Mouse (Mus musculus): ENCODE measurements around the gene F8. TPM values are rescaled to one million over a fixed set of nuclear protein-coding genes. Genes with fewer than 3 reads are reported as not detected.

F8 gene
- polyA plus RNA-seq, 1 experiment = 0.46 TPM

DNA sequence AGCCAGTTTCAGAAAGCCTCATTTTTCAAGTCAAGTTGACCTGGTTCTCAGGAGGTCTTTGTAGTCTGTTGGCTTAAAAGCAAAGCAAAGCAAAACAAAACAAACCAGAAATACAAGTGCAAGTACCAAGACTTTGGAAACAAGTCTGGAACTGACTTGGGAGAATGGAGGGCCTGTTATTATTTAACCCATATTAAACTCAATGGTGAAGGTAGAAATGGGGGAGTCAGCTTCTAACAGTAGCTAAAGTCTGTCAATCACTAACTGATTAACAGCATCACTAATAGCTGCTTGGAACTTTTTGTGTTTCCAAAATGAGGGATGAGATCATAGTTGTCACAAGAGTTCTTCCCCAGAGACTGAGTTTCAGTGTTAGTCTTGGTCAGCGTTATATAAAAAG is 17.1 kb upstream of the F8 start:
- no peak overlapping the region for H3K4me3 ChIP-seq (ENCODE audit: insufficient read depth, poor library complexity, severe bottlenecking)
- H3K79me3 ChIP-seq (ENCODE audit: low read depth) = no peaks in the 10 kb centered on the region
- no peaks in the 10 kb centered on the region for H3K27me3 ChIP-seq (ENCODE audit: control insufficient read depth, insufficient read depth, insufficient read length)
- H3ac ChIP-seq (ENCODE audit: control insufficient read depth, insufficient read length, low read depth) = no peak overlapping the region
- peaks cover 7% of the 10 kb centered on the region for H3K36me3 ChIP-seq (ENCODE audit: control insufficient read depth, insufficient read depth)
- no peak for TF ChIP-seq MYOD1 (IDR thresholded peaks at IDR 0.05; ENCODE audit: control insufficient read depth, insufficient read length, low read depth)
- no peak for TF ChIP-seq MAX (IDR thresholded peaks at IDR 0.05)
- no peak for TF ChIP-seq CEBPB (IDR thresholded peaks at IDR 0.05; ENCODE audit: low read depth)
- TF ChIP-seq USF1 (IDR thresholded peaks at IDR 0.05; ENCODE audit: low read depth) = no peak
- TF ChIP-seq MYOG (IDR thresholded peaks at IDR 0.05; ENCODE audit: control insufficient read depth, extremely low read depth, insufficient read length) = no peak
- TF ChIP-seq FOSL1 (IDR thresholded peaks at IDR 0.05; ENCODE audit: insufficient read depth, low read length, poor library complexity, severe bottlenecking) = no peak
- TF ChIP-seq CTCF (IDR thresholded peaks at IDR 0.05; ENCODE audit: control insufficient read depth, insufficient read depth, insufficient read length) = no peak
- no peaks in the 10 kb centered on the region for H3K79me2 ChIP-seq (ENCODE audit: control insufficient read depth, insufficient read depth)

DNA sequence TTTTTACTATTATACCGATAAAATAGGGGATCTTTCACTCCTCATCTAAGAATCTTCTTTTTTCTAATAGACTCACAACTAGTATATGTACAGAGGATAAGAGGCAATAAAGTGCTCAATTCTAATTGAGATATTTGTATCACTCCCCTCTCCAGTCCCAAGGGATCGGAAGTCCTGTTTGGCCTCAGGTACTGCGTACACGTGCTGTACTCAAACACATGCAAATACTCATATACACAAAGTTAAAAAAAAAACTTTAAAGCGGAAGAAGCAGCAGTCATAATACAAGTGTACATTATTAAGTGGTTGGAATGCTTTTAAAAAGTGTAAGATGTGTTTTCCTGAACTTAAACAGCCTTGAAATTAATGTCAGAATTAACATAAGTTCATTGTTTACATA is 716 bp downstream of the F8 start:
- no peak for TF ChIP-seq USF1 (IDR thresholded peaks at IDR 0.05; ENCODE audit: low read depth)
- TF ChIP-seq CEBPB (IDR thresholded peaks at IDR 0.05; ENCODE audit: low read depth) = no peak
- TF ChIP-seq FOSL1 (IDR thresholded peaks at IDR 0.05; ENCODE audit: insufficient read depth, low read length, poor library complexity, severe bottlenecking) = no peak
- no peak for TF ChIP-seq MYOD1 (IDR thresholded peaks at IDR 0.05; ENCODE audit: control insufficient read depth, insufficient read length, low read depth)
- no peak for TF ChIP-seq MAX (IDR thresholded peaks at IDR 0.05)
- TF ChIP-seq CTCF (IDR thresholded peaks at IDR 0.05; ENCODE audit: control insufficient read depth, insufficient read depth, insufficient read length) = no peak
- no peak for TF ChIP-seq MYOG (IDR thresholded peaks at IDR 0.05; ENCODE audit: control insufficient read depth, extremely low read depth, insufficient read length)

DNA sequence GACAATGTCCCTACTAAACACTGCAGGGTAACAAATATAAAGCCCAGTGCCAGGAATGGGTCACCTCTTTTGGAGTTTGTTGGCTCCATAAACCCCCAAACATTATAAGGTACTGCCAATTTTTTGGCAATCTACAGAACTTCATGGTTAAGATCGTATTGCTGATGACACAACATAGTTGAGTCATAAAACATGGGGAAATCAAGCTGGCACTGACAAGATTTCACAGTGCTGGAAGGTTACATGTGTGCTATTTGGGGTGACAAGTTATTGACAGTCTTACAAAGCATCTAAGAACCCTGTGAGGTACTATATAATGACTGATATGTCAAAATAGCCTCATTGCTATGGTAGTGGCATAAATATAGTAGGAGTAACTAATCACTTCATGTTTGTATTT is 1.2 kb downstream of the F8 start:
- no peak overlapping the region for H3ac ChIP-seq (ENCODE audit: control insufficient read depth, insufficient read length, low read depth)
- TF ChIP-seq USF1 (IDR thresholded peaks at IDR 0.05; ENCODE audit: low read depth) (no peak), MAX (IDR thresholded peaks at IDR 0.05) (no peak), MYOD1 (IDR thresholded peaks at IDR 0.05; ENCODE audit: control insufficient read depth, insufficient read length, low read depth) (no peak)

More for the DNA sequence above, 716 bp downstream of the F8 start:
- Histone ChIP-seq H3K4me3 (ENCODE audit: insufficient read depth, poor library complexity, severe bottlenecking) (peak overlapping the region; percentile 37), H3K36me3 (ENCODE audit: control insufficient read depth, insufficient read depth) (no peaks in the 10 kb centered on the region), H3K79me2 (ENCODE audit: control insufficient read depth, insufficient read depth) (peaks cover 32% of the 10 kb centered on the region), H3ac (ENCODE audit: control insufficient read depth, insufficient read length, low read depth) (no peak overlapping the region), H3K27me3 (ENCODE audit: control insufficient read depth, insufficient read depth, insufficient read length) (no peaks in the 10 kb centered on the region), H3K79me3 (ENCODE audit: low read depth) (peaks cover 15% of the 10 kb centered on the region)

DNA sequence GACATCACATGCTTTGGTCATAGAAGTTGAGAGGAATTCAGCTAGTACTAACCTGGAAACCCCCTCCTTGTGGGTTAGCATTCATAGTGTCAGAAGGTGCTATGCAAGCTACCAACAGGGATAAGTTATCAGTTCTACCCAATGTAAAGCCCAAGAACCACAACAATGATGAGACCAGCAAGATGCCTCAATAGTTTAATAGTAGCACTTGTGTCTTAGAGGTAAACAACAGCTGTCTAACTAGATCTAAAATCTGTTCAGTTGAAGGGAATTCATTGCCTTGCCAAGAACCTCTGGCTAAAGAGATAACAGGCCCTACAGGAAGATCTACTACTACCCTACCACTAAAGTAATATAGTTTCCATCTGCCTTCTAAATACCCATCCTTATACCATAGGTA is 5.6 kb downstream of the F8 start:
- Histone ChIP-seq H3K4me3 (ENCODE audit: insufficient read depth, poor library complexity, severe bottlenecking) (no peak overlapping the region), H3ac (ENCODE audit: control insufficient read depth, insufficient read length, low read depth) (no peak overlapping the region), H3K27me3 (ENCODE audit: control insufficient read depth, insufficient read depth, insufficient read length) (no peaks in the 10 kb centered on the region), H3K36me3 (ENCODE audit: control insufficient read depth, insufficient read depth) (no peaks in the 10 kb centered on the region), H3K79me3 (ENCODE audit: low read depth) (no peaks in the 10 kb centered on the region), H3K79me2 (ENCODE audit: control insufficient read depth, insufficient read depth) (no peaks in the 10 kb centered on the region)
- TF ChIP-seq FOSL1 (IDR thresholded peaks at IDR 0.05; ENCODE audit: insufficient read depth, low read length, poor library complexity, severe bottlenecking) (no peak), CEBPB (IDR thresholded peaks at IDR 0.05; ENCODE audit: low read depth) (no peak), MAX (IDR thresholded peaks at IDR 0.05) (no peak), CTCF (IDR thresholded peaks at IDR 0.05; ENCODE audit: control insufficient read depth, insufficient read depth, insufficient read length) (no peak), USF1 (IDR thresholded peaks at IDR 0.05; ENCODE audit: low read depth) (no peak), MYOG (IDR thresholded peaks at IDR 0.05; ENCODE audit: control insufficient read depth, extremely low read depth, insufficient read length) (no peak), MYOD1 (IDR thresholded peaks at IDR 0.05; ENCODE audit: control insufficient read depth, insufficient read length, low read depth) (no peak)

More for the DNA sequence above, 1.2 kb downstream of the F8 start:
- H3K36me3 ChIP-seq (ENCODE audit: control insufficient read depth, insufficient read depth) = no peaks in the 10 kb centered on the region
- H3K27me3 ChIP-seq (ENCODE audit: control insufficient read depth, insufficient read depth, insufficient read length) = no peaks in the 10 kb centered on the region
- H3K4me3 ChIP-seq (ENCODE audit: insufficient read depth, poor library complexity, severe bottlenecking) = no peak overlapping the region
- H3K79me3 ChIP-seq (ENCODE audit: low read depth) = peaks cover 15% of the 10 kb centered on the region
- peaks cover 32% of the 10 kb centered on the region for H3K79me2 ChIP-seq (ENCODE audit: control insufficient read depth, insufficient read depth)

DNA sequence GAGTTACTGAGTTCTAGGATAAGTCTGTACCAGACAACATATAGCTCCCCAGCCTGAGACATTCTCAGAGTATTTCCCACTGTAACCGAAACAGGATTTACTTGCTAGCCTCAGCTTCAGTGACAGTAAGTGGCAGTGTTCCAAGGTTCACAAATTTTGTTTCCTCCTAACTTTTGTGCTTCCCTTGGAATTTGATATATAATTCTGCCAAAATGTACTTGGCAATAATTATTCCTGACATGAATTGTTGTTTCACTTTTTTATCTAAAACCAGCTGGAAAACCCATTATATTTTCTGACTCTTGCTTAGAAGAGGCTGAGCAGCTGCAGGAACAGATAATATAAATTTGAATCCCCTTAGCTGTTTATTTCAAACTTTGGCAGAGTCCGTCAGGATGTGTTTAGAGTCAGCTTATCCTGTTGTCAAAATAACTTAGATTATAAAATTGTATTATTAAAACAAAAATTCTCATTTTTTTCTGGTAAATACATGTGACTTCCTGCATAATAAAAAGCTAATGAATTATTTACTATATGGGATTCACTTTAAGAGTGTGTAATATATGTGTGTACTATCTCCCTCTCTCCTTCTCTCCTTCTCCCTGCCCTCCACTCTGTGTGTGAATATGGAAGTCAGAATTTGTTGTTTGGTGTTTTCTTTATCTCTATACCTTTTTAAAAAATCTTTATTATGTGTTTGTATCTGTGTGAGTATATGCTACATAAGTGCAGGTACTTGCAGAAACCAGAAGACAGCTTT is 9.6 kb downstream of the F8 start:
- Histone ChIP-seq H3K79me2 (ENCODE audit: control insufficient read depth, insufficient read depth) (no peaks in the 10 kb centered on the region), H3K27me3 (ENCODE audit: control insufficient read depth, insufficient read depth, insufficient read length) (no peaks in the 10 kb centered on the region), H3K36me3 (ENCODE audit: control insufficient read depth, insufficient read depth) (no peaks in the 10 kb centered on the region), H3K79me3 (ENCODE audit: low read depth) (no peaks in the 10 kb centered on the region), H3K4me3 (ENCODE audit: insufficient read depth, poor library complexity, severe bottlenecking) (no peak overlapping the region), H3ac (ENCODE audit: control insufficient read depth, insufficient read length, low read depth) (no peak overlapping the region)
- TF ChIP-seq FOSL1 (IDR thresholded peaks at IDR 0.05; ENCODE audit: insufficient read depth, low read length, poor library complexity, severe bottlenecking) = no peak
- no peak for TF ChIP-seq USF1 (IDR thresholded peaks at IDR 0.05; ENCODE audit: low read depth)
- no peak for TF ChIP-seq MYOG (IDR thresholded peaks at IDR 0.05; ENCODE audit: control insufficient read depth, extremely low read depth, insufficient read length)
- TF ChIP-seq MAX (IDR thresholded peaks at IDR 0.05) = no peak
- no peak for TF ChIP-seq MYOD1 (IDR thresholded peaks at IDR 0.05; ENCODE audit: control insufficient read depth, insufficient read length, low read depth)
- no peak for TF ChIP-seq CEBPB (IDR thresholded peaks at IDR 0.05; ENCODE audit: low read depth)
- no peak for TF ChIP-seq CTCF (IDR thresholded peaks at IDR 0.05; ENCODE audit: control insufficient read depth, insufficient read depth, insufficient read length)

DNA sequence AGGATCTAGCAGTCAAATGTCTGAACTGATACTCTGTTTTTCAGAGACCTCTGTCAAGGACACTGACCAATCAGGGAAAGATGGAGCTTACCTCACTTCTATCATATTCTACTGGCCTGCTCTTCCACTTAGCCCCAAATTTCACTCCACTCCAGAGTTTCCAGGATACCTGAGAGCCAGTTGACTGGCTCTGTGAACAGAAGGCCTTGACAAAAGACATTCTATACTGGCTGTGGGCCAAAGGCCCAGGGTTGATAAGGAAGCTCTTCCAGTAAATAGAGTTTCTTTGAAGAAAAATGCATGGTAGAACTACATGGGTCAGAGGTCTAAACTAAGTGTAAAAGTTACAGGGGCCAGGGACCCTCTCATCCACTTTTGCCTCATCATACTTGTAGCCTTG is 12.2 kb downstream of the F8 start:
- H3K36me3 ChIP-seq (ENCODE audit: control insufficient read depth, insufficient read depth) = no peaks in the 10 kb centered on the region
- H3K79me3 ChIP-seq (ENCODE audit: low read depth) = no peaks in the 10 kb centered on the region
- H3K79me2 ChIP-seq (ENCODE audit: control insufficient read depth, insufficient read depth) = no peaks in the 10 kb centered on the region
- no peak overlapping the region for H3K4me3 ChIP-seq (ENCODE audit: insufficient read depth, poor library complexity, severe bottlenecking)
- no peak overlapping the region for H3ac ChIP-seq (ENCODE audit: control insufficient read depth, insufficient read length, low read depth)
- H3K27me3 ChIP-seq (ENCODE audit: control insufficient read depth, insufficient read depth, insufficient read length) = no peaks in the 10 kb centered on the region
- TF ChIP-seq USF1 (IDR thresholded peaks at IDR 0.05; ENCODE audit: low read depth) (no peak), MYOG (IDR thresholded peaks at IDR 0.05; ENCODE audit: control insufficient read depth, extremely low read depth, insufficient read length) (no peak), CTCF (IDR thresholded peaks at IDR 0.05; ENCODE audit: control insufficient read depth, insufficient read depth, insufficient read length) (no peak), CEBPB (IDR thresholded peaks at IDR 0.05; ENCODE audit: low read depth) (no peak), MYOD1 (IDR thresholded peaks at IDR 0.05; ENCODE audit: control insufficient read depth, insufficient read length, low read depth) (no peak), FOSL1 (IDR thresholded peaks at IDR 0.05; ENCODE audit: insufficient read depth, low read length, poor library complexity, severe bottlenecking) (no peak), MAX (IDR thresholded peaks at IDR 0.05) (no peak)
